Mouse (Mus musculus) cortical plate, adult 2 months (tissue): Measurements from ENCODE around the gene Dner.

Experiments used
- CTCF ChIP-seq: fragments of 200-500 bp; IDR thresholded peaks from 2 replicates; pipeline ENCODE4 v1.5.1; 2011; ENCODE audit warnings: mild to moderate bottlenecking, control low read depth, low read length; ENCODE audit not compliant: insufficient read depth; ENCODE audit errors: extremely low read depth
- POLR2A ChIP-seq: fragments of 200-500 bp; IDR thresholded peaks from 2 replicates; pipeline ENCODE4 v1.6.1; 2011; ENCODE audit warnings: mild to moderate bottlenecking, low read length, control low read depth; ENCODE audit not compliant: insufficient read depth; ENCODE audit errors: extremely low read depth

- TF ChIP-seq POLR2A, result no peak
- no peak for TF ChIP-seq CTCF
Observed at GRCm38 (mm10) chr1:84618094-84618493, 77.9 kb downstream of the Dner start.
